Mouse (Mus musculus): ENCODE results near the gene Gm10974. TPM values are rescaled to one million over a fixed set of nuclear protein-coding genes. Genes with fewer than 3 reads are reported as not detected.
A peak's percentile ranks its signal among the peaks of the same experiment; 100 is the strongest.

The Gm10974 gene
- total RNA-seq, 2 experiments from 2014 or later, result not detected

- no peak for DNase-seq (ENCODE audit: extremely low spot score in 1 of 2, low spot score in 2 of 2)
- intact Hi-C loops (cut with DNase I), result no loop called here
These were observed 10.8 kb upstream of the Gm10974 start for GRCm38 (mm10) chr7:66354911-66355310.

GRCm38 (mm10) chr7:66355791-66356522, 9.7 kb upstream of the Gm10974 start:
- DNase-seq (ENCODE audit: extremely low spot score in 1 of 2, low spot score in 2 of 2), result no peak
- intact Hi-C loops (cut with DNase I), result no loop called here

- intact Hi-C loops (cut with DNase I), result no loop called here
- no peak for DNase-seq (ENCODE audit: extremely low spot score in 1 of 2, low spot score in 2 of 2)
These were observed 7.2 kb upstream of the Gm10974 start for GRCm38 (mm10) chr7:66358461-66358860.

- DNase-seq (ENCODE audit: extremely low spot score in 1 of 2, low spot score in 2 of 2), result no peak
- intact Hi-C loops (cut with DNase I), result no loop called here
These were observed 6.7 kb upstream of the Gm10974 start for GRCm38 (mm10) chr7:66359044-66359443.

GRCm38 (mm10) chr7:66364491-66364890, 1.2 kb upstream of the Gm10974 start:
- intact Hi-C loops (cut with DNase I), result no loop called here
- DNase-seq (ENCODE audit: extremely low spot score in 1 of 2, low spot score in 2 of 2), result no peak

GRCm38 (mm10) chr7:66365411-66365810, 294 bp upstream of the Gm10974 start:
- intact Hi-C loops (cut with DNase I), result no loop called here
- no peak for DNase-seq (ENCODE audit: extremely low spot score in 1 of 2, low spot score in 2 of 2)

GRCm38 (mm10) chr7:66369071-66369933, 3.6 kb downstream of the Gm10974 start:
- intact Hi-C loops (cut with DNase I), result no loop called here
- DNase-seq (ENCODE audit: extremely low spot score in 1 of 2, low spot score in 2 of 2), result no peak

GRCm38 (mm10) chr7:66369934-66370445, 4.3 kb downstream of the Gm10974 start:
- intact Hi-C loops (cut with DNase I), result no loop called here
- no peak for DNase-seq (ENCODE audit: extremely low spot score in 1 of 2, low spot score in 2 of 2)

GRCm38 (mm10) chr7:66370970-66371369, 5.3 kb downstream of the Gm10974 start:
- DNase-seq (ENCODE audit: extremely low spot score in 1 of 2, low spot score in 2 of 2), result no peak
- intact Hi-C loops (cut with DNase I), result no loop called here

- DNase-seq (ENCODE audit: extremely low spot score in 1 of 2, low spot score in 2 of 2), result no peak
- intact Hi-C loops (cut with DNase I), result no loop called here
These were observed 7.7 kb downstream of the Gm10974 start for GRCm38 (mm10) chr7:66373391-66373790.

GRCm38 (mm10) chr7:66375736-66376135, 10.0 kb downstream of the Gm10974 start:
- intact Hi-C loops (cut with DNase I), result no loop called here
- no peak for DNase-seq (ENCODE audit: extremely low spot score in 1 of 2, low spot score in 2 of 2)

- intact Hi-C loops (cut with DNase I), result no loop called here
- no peak for DNase-seq (ENCODE audit: extremely low spot score in 1 of 2, low spot score in 2 of 2)
These were observed 10.9 kb downstream of the Gm10974 start for GRCm38 (mm10) chr7:66376560-66376959.

GRCm38 (mm10) chr7:66384213-66384612, 18.5 kb downstream of the Gm10974 start:
- no peak for DNase-seq (ENCODE audit: extremely low spot score in 1 of 2, low spot score in 2 of 2)
- intact Hi-C loops (cut with DNase I), result no loop called here

- intact Hi-C loops (cut with DNase I), result no loop called here
- DNase-seq (ENCODE audit: extremely low spot score in 1 of 2, low spot score in 2 of 2), result no peak
These were observed 19.2 kb downstream of the Gm10974 start for GRCm38 (mm10) chr7:66384891-66385290.

- DNase-seq (ENCODE audit: extremely low spot score in 1 of 2, low spot score in 2 of 2), result no peak
- intact Hi-C loops (cut with DNase I), result no loop called here
These were observed 20.1 kb downstream of the Gm10974 start for GRCm38 (mm10) chr7:66385826-66386225.

- DNase-seq (ENCODE audit: extremely low spot score in 1 of 2, low spot score in 2 of 2), result no peak
- intact Hi-C loops (cut with DNase I), result no loop called here
These were observed 20.7 kb downstream of the Gm10974 start for GRCm38 (mm10) chr7:66386411-66386810.

GRCm38 (mm10) chr7:66387419-66387812, 21.7 kb downstream of the Gm10974 start:
- intact Hi-C loops (cut with DNase I), result no loop called here
- peak in 1 of 2 experiments; percentile 43 for DNase-seq (ENCODE audit: extremely low spot score in 1 of 2, low spot score in 2 of 2)

GRCm38 (mm10) chr7:66387813-66388521, 22.3 kb downstream of the Gm10974 start, which contains the start of gene Lrrk1:
Gene Lrrk1 (minus strand): TSS chr7:66388350.
- DNase-seq (ENCODE audit: extremely low spot score in 1 of 2, low spot score in 2 of 2), result peak in 1 of 2 experiments; percentile 74

More at GRCm38 (mm10) chr7:66387813-66388521, 22.3 kb downstream of the Gm10974 start, which contains the start of gene Lrrk1:
- intact Hi-C loops (cut with DNase I), result loop anchor here (2.0 kb wide), 1 partner anchor 77 kb away; no protein-coding TSS in a partner anchor

Measured in left cerebral cortex, postnatal 10 days (tissue).